Mouse (Mus musculus): ENCODE data around the gene Rnf214. TPM values are rescaled to one million over a fixed set of nuclear protein-coding genes. Genes with fewer than 3 reads are reported as not detected.

The Rnf214 gene
- polyA plus RNA-seq, 1 experiment from 2014 or later = 36.2 TPM

DNA sequence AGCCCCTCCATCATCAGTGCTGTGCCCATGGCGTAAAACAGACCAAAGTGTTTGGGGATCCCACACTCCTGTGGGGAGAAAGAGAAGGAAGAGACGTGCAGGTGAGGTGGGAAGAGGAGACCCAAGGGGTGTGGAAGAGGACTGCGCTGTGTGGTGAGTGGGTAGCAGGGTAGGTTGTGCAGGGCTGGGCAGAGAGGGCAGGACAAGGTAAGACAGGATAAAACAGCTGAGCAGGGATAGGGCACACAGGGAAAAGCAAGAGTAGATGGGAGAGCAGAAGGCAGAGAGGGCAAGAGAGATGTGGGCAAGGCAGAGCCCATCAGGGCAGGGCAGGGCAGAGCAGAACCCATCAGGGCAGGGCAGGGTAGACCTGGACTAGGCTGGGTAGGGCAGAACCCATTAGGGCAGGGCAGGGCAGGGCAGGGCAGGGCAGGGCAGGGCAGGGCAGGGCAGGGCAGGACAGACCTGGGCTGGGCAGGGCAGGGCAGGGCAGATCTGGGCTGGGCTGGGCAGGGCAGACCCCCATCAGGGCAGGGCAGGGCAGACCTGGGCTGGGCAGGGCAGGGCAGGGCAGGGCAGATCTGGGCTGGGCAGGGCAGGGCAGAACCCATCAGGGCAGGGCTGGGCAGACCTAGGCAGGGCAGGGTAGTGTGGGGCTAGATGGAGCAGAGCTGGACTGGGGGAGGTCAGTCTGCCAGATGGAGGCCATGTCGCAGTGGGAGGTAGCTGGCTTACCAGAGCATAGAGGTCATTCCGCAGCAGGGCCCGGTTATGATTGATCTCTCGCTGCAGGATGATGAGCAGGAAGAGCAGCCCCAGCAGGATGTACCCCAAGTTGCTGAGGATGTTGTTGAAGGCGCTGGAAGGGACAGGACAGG lies 37.2 kb upstream of the Rnf214 start:
- Histone ChIP-seq H3K9ac (no peak overlapping the region), H3K36me3 (peaks cover 41% of the 10 kb centered on the region), H3K4me1 (replicated peaks) (no peaks in the 10 kb centered on the region), H3K9me3 (no peaks in the 10 kb centered on the region), H3K4me2 (replicated peaks) (no peak overlapping the region), H3K4me3 (replicated peaks) (no peak overlapping the region), H3K27me3 (replicated peaks) (no peaks in the 10 kb centered on the region), H3K27ac (no peak overlapping the region)
- 0 out of 2 replicates have a peak, but pooled peaks have one; percentile 20 for ATAC-seq
- WGBS = 94% methylated on average over 8 of the region's 8 CpGs

- no peak overlapping the region for H3K27ac ChIP-seq
- no peak overlapping the region for H3K4me2 ChIP-seq (replicated peaks)
- peaks cover 43% of the 10 kb centered on the region for H3K36me3 ChIP-seq
- no peak overlapping the region for H3K4me3 ChIP-seq (replicated peaks)
- WGBS = 92% methylated on average over 8 of the region's 8 CpGs
- no peaks in the 10 kb centered on the region for H3K4me1 ChIP-seq (replicated peaks)
- H3K9ac ChIP-seq = no peak overlapping the region
- no peaks in the 10 kb centered on the region for H3K27me3 ChIP-seq (replicated peaks)
- no peaks in the 10 kb centered on the region for H3K9me3 ChIP-seq
- 0 out of 2 replicates have a peak, but pooled peaks have one; percentile 11 for ATAC-seq
Measured at GRCm38 (mm10) chr9:45942916-45943315, 36.2 kb upstream of the Rnf214 start.

GRCm38 (mm10) chr9:45942464-45942863 lies 35.8 kb upstream of the Rnf214 start:
- Histone ChIP-seq H3K4me1 (replicated peaks) (no peaks in the 10 kb centered on the region), H3K4me3 (replicated peaks) (no peak overlapping the region), H3K9me3 (no peaks in the 10 kb centered on the region), H3K36me3 (peaks cover 40% of the 10 kb centered on the region), H3K9ac (no peak overlapping the region), H3K4me2 (replicated peaks) (no peak overlapping the region), H3K27me3 (replicated peaks) (no peaks in the 10 kb centered on the region), H3K27ac (no peak overlapping the region)
- 0 out of 2 replicates have a peak, but pooled peaks have one; percentile 16 for ATAC-seq
- 88% methylated on average over 16 of the region's 16 CpGs for WGBS

DNA sequence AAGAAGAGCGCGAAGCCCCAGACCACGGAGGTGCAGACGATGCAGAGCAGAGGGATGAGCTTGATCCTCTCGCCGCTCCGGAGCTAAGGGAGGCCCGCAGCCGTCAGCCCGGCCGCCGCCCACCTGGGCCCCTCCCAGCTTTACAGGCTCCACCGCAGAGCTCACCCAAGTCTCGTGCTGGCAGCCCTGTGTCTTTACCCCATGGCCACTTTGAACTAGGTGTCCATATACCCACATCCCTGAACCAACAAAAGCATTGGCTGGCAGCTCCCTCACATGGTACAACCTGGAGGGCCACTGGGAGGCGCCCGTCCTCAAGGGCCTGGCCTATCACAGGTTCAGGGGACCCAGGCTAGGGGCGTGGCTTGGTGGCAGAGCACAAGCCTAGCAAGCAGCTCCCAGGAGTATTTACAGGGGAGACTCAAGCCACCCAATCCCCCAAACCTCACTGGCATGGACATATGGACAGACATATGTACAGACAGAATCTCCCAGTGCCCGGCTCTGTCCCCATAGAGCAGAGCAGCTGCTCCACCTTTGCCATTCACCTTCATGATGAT lies 34.7 kb upstream of the Rnf214 start:
- peak; percentile 46; the same call in 1 of the 2 replicates for ATAC-seq
- 66% methylated on average over 15 of the region's 18 CpGs for WGBS
- H3K36me3 ChIP-seq = peaks cover 40% of the 10 kb centered on the region

DNA sequence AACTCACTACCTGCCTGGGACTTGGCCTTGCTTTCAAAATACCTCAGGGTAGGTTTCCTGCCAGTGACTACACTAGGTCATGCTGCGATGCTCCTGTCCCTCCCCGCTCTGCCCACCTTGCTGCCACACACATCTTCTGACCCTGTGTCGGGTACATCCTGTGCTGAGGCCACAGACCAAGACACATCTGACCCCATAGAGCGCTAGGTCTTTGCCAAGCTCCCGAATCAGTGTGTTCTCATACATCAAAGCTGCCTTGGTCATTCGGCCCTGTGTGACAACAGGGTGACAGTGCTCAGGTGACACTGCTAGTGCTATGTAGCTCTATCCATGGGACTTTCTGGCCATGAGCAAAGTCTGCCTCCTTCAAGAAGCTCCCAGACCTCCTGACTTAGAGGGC lies 33.1 kb upstream of the Rnf214 start:
- H3K4me1 ChIP-seq (replicated peaks) = peaks cover 10% of the 10 kb centered on the region; the same call in 1 of the 2 replicates
- no peak overlapping the region for H3K4me3 ChIP-seq (replicated peaks)
- no peaks in the 10 kb centered on the region for H3K9me3 ChIP-seq
- peaks cover 30% of the 10 kb centered on the region for H3K36me3 ChIP-seq
- ATAC-seq = no peak
- H3K9ac ChIP-seq = no peak overlapping the region
- no peaks in the 10 kb centered on the region for H3K27me3 ChIP-seq (replicated peaks)
- no peak overlapping the region for H3K27ac ChIP-seq
- 91% methylated on average over 6 of the region's 6 CpGs for WGBS
- H3K4me2 ChIP-seq (replicated peaks) = no peak overlapping the region

More for the DNA sequence above, 34.7 kb upstream of the Rnf214 start:
- Histone ChIP-seq H3K27ac (no peak overlapping the region), H3K9me3 (no peaks in the 10 kb centered on the region), H3K4me2 (replicated peaks) (no peak overlapping the region), H3K9ac (no peak overlapping the region), H3K27me3 (replicated peaks) (no peaks in the 10 kb centered on the region), H3K4me1 (replicated peaks) (peaks cover 4% of the 10 kb centered on the region; the same call in 1 of the 2 replicates), H3K4me3 (replicated peaks) (no peak overlapping the region)

- H3K9ac ChIP-seq = no peak overlapping the region
- WGBS = 84% methylated on average over 15 of the region's 15 CpGs
- no peak overlapping the region for H3K27ac ChIP-seq
- H3K9me3 ChIP-seq = no peaks in the 10 kb centered on the region
- no peak overlapping the region for H3K4me2 ChIP-seq (replicated peaks)
- peaks cover 10% of the 10 kb centered on the region; the same call in 1 of the 2 replicates for H3K4me1 ChIP-seq (replicated peaks)
- no peak for ATAC-seq
- no peak overlapping the region for H3K4me3 ChIP-seq (replicated peaks)
- no peaks in the 10 kb centered on the region for H3K27me3 ChIP-seq (replicated peaks)
- peaks cover 23% of the 10 kb centered on the region for H3K36me3 ChIP-seq
Measured at GRCm38 (mm10) chr9:45938952-45939637, 32.4 kb upstream of the Rnf214 start.

DNA sequence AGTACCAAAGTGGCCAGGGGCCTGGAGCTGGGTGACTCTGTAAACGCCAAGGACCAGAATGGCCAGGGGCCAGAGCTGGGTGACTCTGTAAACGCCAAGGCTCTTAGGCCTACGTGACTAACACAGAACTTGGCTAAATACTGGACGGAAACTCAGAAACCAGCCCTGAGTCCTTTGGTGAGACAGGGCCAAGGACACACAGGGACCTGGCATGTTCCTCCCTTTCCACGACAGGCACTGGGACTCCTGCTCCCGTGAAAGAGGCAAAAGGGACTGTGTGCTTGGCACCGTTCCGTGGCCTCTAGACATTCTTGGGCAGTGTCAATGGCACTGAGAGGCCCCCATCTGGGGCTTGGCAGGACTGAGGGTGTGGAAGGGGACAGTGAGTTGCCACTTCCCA lies 31.4 kb upstream of the Rnf214 start:
- peaks cover 10% of the 10 kb centered on the region; the same call in 1 of the 2 replicates for H3K4me1 ChIP-seq (replicated peaks)
- WGBS = 92% methylated on average over 8 of the region's 8 CpGs
- H3K36me3 ChIP-seq = peaks cover 23% of the 10 kb centered on the region

DNA sequence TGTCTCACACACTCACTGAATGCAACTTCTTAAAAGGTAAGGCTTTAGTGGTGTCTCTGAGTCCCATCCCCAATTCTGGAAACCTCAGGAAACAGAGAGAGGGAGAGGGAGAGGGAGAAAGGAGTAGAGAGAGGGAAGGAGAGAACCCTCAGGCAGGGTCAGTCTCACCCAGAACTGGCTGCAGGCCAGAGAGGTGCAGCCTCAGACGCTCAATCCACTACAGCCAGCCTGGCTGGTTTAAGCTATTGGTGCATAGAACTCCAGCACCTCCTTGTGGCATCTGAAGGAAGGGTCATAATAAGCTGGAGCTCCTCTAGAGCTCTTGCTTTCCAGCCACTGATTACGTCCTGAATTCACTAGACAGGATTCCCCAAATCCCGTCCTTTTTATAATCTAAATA lies 30.2 kb upstream of the Rnf214 start:
- H3K4me3 ChIP-seq (replicated peaks) = no peak overlapping the region
- H3K36me3 ChIP-seq = peaks cover 11% of the 10 kb centered on the region
- peak overlapping the region; percentile 51 for H3K27ac ChIP-seq
- no peak overlapping the region for H3K4me2 ChIP-seq (replicated peaks)
- peaks cover 10% of the 10 kb centered on the region; the same call in 1 of the 2 replicates for H3K4me1 ChIP-seq (replicated peaks)
- WGBS = 14% methylated on average over 3 of the region's 3 CpGs
- H3K9ac ChIP-seq = no peak overlapping the region
- H3K27me3 ChIP-seq (replicated peaks) = no peaks in the 10 kb centered on the region
- H3K9me3 ChIP-seq = no peaks in the 10 kb centered on the region
- ATAC-seq = peak; percentile 63

More for the DNA sequence above, 31.4 kb upstream of the Rnf214 start:
- Histone ChIP-seq H3K27ac (no peak overlapping the region), H3K9me3 (no peaks in the 10 kb centered on the region), H3K4me2 (replicated peaks) (no peak overlapping the region), H3K9ac (no peak overlapping the region), H3K4me3 (replicated peaks) (no peak overlapping the region), H3K27me3 (replicated peaks) (no peaks in the 10 kb centered on the region)
- ATAC-seq = no peak

DNA sequence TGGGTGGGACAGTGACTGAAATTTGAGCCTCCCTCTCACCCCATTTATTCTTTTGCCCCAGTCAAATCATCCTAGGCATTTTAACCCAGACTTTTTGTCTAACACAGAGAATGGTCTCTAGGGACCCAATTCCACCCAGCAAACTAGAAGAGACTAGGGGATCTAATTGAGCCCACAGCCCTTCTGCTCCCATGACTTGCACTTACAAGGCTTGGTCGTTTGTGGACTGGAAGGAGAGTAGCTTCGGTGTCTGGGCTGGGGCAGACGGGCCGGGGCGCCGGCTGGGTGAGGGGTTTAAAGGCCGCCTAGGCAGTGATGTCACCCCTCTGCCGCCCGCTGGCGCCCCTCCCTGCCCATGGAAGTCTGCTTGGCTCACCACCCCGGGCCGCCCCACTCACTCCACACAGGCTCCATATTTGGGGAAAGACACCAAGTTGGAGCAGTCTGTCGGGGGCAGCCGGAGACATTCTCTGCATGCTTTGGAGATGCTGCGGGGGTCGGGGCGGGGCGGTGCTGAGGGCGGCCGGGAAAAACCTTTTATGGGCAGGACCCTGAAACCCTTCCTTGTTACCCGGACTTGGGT lies 29.0 kb upstream of the Rnf214 start, which contains the start of gene Tagln:
TSS of gene Tagln (minus strand) at position 431 of the 583 bp plus-strand sequence.
- Histone ChIP-seq H3K27ac (peak within 1 kb of the TSS; percentile 51), H3K4me3 (replicated peaks) (peak within 1 kb of the TSS; percentile 30), H3K36me3 (peaks cover 8% of the 10 kb centered on the region), H3K4me2 (replicated peaks) (peak within 1 kb of the TSS; percentile 51), H3K27me3 (replicated peaks) (no peaks in the 10 kb centered on the region), H3K9ac (peak within 1 kb of the TSS; percentile 39), H3K4me1 (replicated peaks) (peaks cover 10% of the 10 kb centered on the region; the same call in 1 of the 2 replicates), H3K9me3 (no peaks in the 10 kb centered on the region)
- 6% methylated on average over 21 of the region's 21 CpGs for WGBS
- peak; percentile 78 for ATAC-seq

DNA sequence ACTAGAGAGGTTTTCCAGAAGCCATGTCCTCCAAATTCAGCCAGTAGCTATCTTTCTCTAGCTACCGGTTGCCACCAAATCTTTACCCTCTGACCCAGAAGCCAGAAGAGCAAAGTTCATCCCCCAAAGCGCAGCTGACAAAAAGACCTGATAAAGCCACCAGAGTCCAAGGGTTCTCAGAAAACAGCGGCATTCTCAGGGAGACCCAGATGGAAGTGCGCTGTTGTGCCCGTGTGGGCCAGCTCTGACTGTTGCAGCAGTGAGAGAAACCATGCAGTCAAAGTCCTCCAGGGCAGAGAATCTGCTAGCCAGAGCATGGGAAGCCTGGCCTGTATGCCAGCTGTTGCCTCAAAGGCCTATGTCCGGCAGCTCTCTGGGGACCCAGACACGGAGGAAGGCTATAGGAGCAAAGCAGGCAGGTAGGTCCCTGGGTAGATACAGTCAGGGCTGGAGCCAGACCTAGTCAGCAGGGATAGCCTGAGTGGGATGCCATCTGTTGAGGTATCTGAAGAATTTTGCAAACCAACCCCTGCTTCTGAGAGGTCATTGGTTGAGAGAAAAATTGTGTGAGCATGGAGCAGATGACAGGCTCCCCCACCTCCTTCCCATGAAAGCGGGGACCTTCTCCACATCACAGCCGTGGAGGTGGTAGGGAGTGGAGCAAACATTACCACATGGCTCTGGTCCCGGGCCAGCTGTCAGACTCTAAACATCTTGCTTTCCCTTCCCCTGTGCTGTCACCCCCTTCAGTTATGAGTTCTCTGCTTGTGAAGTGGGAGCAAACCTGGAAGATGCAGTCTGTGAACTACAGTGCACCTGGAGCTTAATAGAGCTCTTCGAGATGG lies 26.1 kb upstream of the Rnf214 start:
- Histone ChIP-seq H3K9ac (no peak overlapping the region), H3K27me3 (replicated peaks) (no peaks in the 10 kb centered on the region), H3K36me3 (peaks cover 24% of the 10 kb centered on the region), H3K27ac (peak overlapping the region; percentile 42; the same call in 1 of the 2 replicates), H3K4me1 (replicated peaks) (peaks cover 10% of the 10 kb centered on the region; the same call in 1 of the 2 replicates), H3K4me3 (replicated peaks) (peak overlapping the region; percentile 12; the same call in 1 of the 2 replicates), H3K4me2 (replicated peaks) (peak overlapping the region; percentile 30), H3K9me3 (no peaks in the 10 kb centered on the region)
- peak; percentile 21; the same call in 1 of the 2 replicates for ATAC-seq
- WGBS = 54% methylated on average over 11 of the region's 11 CpGs

DNA sequence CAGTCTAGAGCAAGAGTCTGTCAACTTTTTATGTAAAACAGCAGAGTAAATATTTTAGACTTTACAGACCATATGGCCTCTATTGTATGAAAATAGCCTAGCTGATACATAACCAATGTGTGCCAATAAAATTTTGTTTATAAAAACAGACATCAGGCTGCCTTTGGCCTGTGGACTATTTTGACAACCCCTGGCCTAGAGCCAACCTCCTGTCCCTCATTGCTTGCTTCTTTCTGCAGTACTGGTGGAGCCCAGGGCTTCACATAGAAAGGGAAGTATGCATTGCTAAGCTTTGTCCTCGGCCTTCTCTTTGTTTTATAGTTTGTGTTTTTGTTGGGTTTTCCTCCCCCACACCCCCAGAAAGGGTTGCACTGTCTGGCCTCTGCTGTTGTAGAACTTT lies 25.2 kb upstream of the Rnf214 start:
- Histone ChIP-seq H3K4me2 (replicated peaks) (peak overlapping the region; percentile 30; the same call in 1 of the 2 replicates), H3K9ac (no peak overlapping the region), H3K9me3 (no peaks in the 10 kb centered on the region), H3K36me3 (peaks cover 28% of the 10 kb centered on the region), H3K27ac (peak overlapping the region; percentile 42; the same call in 1 of the 2 replicates), H3K4me1 (replicated peaks) (peaks cover 10% of the 10 kb centered on the region; the same call in 1 of the 2 replicates), H3K4me3 (replicated peaks) (no peak overlapping the region), H3K27me3 (replicated peaks) (no peaks in the 10 kb centered on the region)
- 56% methylated on average over 1 of the region's 1 CpGs for WGBS
- no peak for ATAC-seq

All from intestine, embryonic 15.5 days (tissue).